Mouse (Mus musculus): ENCODE results near the gene Gje1. TPM values are rescaled to one million over a fixed set of nuclear protein-coding genes. Genes with fewer than 3 reads are reported as not detected.

The Gje1 gene
- polyA plus RNA-seq, 1 experiment = not detected

- TF ChIP-seq CTCF (IDR thresholded peaks at IDR 0.05; ENCODE audit: borderline replicate concordance, extremely low read depth, insufficient read depth, insufficient read length) (peak; percentile 13; the same call in 1 of the 2 replicates), POLR2A (IDR thresholded peaks at IDR 0.05; ENCODE audit: borderline replicate concordance, extremely low read depth, insufficient read depth, insufficient read length, poor library complexity, severe bottlenecking) (no peak)
- DNase-seq (ENCODE audit: low read depth) = no peak
Measured at GRCm38 (mm10) chr10:14685663-14686062, 32.4 kb downstream of the Gje1 start.

- DNase-seq (ENCODE audit: low read depth) = no peak
- TF ChIP-seq POLR2A (IDR thresholded peaks at IDR 0.05; ENCODE audit: borderline replicate concordance, extremely low read depth, insufficient read depth, insufficient read length, poor library complexity, severe bottlenecking) = no peak
Measured at GRCm38 (mm10) chr10:14666147-14666546, 51.9 kb downstream of the Gje1 start.

Other genes starting within 250 kb of the Gje1 start
- 0.71 and 2.5 TPM in 2 replicates for gene Adgrg6, start 172.6 kb downstream of the Gje1 start, polyA plus RNA-seq (2012; rRNA removed)
- gene Vta1, start 12.7 kb downstream of the Gje1 start, polyA plus RNA-seq (2012; rRNA removed) = 127 and 159 TPM in 2 replicates
- 1.1 and 1.2 TPM in 2 replicates for gene Nmbr, start 12.6 kb downstream of the Gje1 start, polyA plus RNA-seq (2012; rRNA removed)